Mouse (Mus musculus): ENCODE measurements around the gene Capza2.

GRCm38 (mm10) chr6:17628701-17629455, 7.2 kb upstream of the Capza2 start:
- no peak for TF ChIP-seq CTCF (IDR thresholded peaks at IDR 0.05; ENCODE audit: low read depth, low read length)
- no peak for TF ChIP-seq POLR2A (IDR thresholded peaks at IDR 0.05; ENCODE audit: borderline replicate concordance, low read depth, low read length)
